Mouse (Mus musculus): ENCODE measurements around the gene Tmem52b. TPM values are rescaled to one million over a fixed set of nuclear protein-coding genes. Genes with fewer than 3 reads are reported as not detected.

Tmem52b gene
- polyA plus RNA-seq, 1 experiment from 2014 or later = 0.11 TPM

- Histone ChIP-seq H3K4me2 (ENCODE audit: low read depth, low read length) (no peak overlapping the region), H3K4me1 (ENCODE audit: control insufficient read depth, insufficient read depth, low read length) (no peaks in the 10 kb centered on the region), H3K9ac (ENCODE audit: low read depth, low read length) (no peak overlapping the region), H3K4me3 (ENCODE audit: low read length) (no peak overlapping the region), H3K27ac (ENCODE audit: low read length) (no peak overlapping the region), H3K36me3 (ENCODE audit: control insufficient read depth, insufficient read depth, low read length) (peaks cover 10% of the 10 kb centered on the region; the same call in 1 of the 2 replicates), H3K9me3 (ENCODE audit: control insufficient read depth, low read length) (no peaks in the 10 kb centered on the region), H3K27me3 (replicated peaks; ENCODE audit: control insufficient read depth, insufficient read depth, low read length) (no peaks in the 10 kb centered on the region)
- no peak for ATAC-seq
- WGBS = 80% methylated on average over 9 of the region's 9 CpGs
These were observed 29.6 kb downstream of the Tmem52b start for GRCm38 (mm10) chr6:129541931-129542330.

- WGBS = 90% methylated on average over 3 of the region's 3 CpGs
- ATAC-seq = no peak
- Histone ChIP-seq H3K4me3 (ENCODE audit: low read length) (no peak overlapping the region), H3K4me2 (ENCODE audit: low read depth, low read length) (no peak overlapping the region), H3K27ac (ENCODE audit: low read length) (no peak overlapping the region), H3K9me3 (ENCODE audit: control insufficient read depth, low read length) (no peaks in the 10 kb centered on the region), H3K9ac (ENCODE audit: low read depth, low read length) (no peak overlapping the region), H3K4me1 (ENCODE audit: control insufficient read depth, insufficient read depth, low read length) (no peaks in the 10 kb centered on the region), H3K36me3 (ENCODE audit: control insufficient read depth, insufficient read depth, low read length) (peaks cover 10% of the 10 kb centered on the region; the same call in 1 of the 2 replicates), H3K27me3 (replicated peaks; ENCODE audit: control insufficient read depth, insufficient read depth, low read length) (no peaks in the 10 kb centered on the region)
These were observed 30.2 kb downstream of the Tmem52b start for GRCm38 (mm10) chr6:129542540-129542939.

- no peaks in the 10 kb centered on the region for H3K27me3 ChIP-seq (replicated peaks; ENCODE audit: control insufficient read depth, insufficient read depth, low read length)
- peaks cover 4% of the 10 kb centered on the region; the same call in 1 of the 2 replicates for H3K36me3 ChIP-seq (ENCODE audit: control insufficient read depth, insufficient read depth, low read length)
- 48% methylated on average over 6 of the region's 6 CpGs for WGBS
- H3K4me1 ChIP-seq (ENCODE audit: control insufficient read depth, insufficient read depth, low read length) = no peaks in the 10 kb centered on the region
- ATAC-seq = peak; percentile 84
- 0 out of 2 replicates have a peak overlapping the region, but pooled peaks have one; percentile 5 for H3K27ac ChIP-seq (ENCODE audit: low read length)
- no peak overlapping the region for H3K4me3 ChIP-seq (ENCODE audit: low read length)
- no peaks in the 10 kb centered on the region for H3K9me3 ChIP-seq (ENCODE audit: control insufficient read depth, low read length)
- H3K4me2 ChIP-seq (ENCODE audit: low read depth, low read length) = no peak overlapping the region
- H3K9ac ChIP-seq (ENCODE audit: low read depth, low read length) = no peak overlapping the region
These were observed 31.6 kb downstream of the Tmem52b start for GRCm38 (mm10) chr6:129543709-129544606.

GRCm38 (mm10) chr6:129547277-129547676 is 34.9 kb downstream of the Tmem52b start:
- Histone ChIP-seq H3K4me2 (ENCODE audit: low read depth, low read length) (no peak overlapping the region), H3K27ac (ENCODE audit: low read length) (no peak overlapping the region), H3K9me3 (ENCODE audit: control insufficient read depth, low read length) (no peaks in the 10 kb centered on the region), H3K4me3 (ENCODE audit: low read length) (no peak overlapping the region), H3K9ac (ENCODE audit: low read depth, low read length) (no peak overlapping the region), H3K4me1 (ENCODE audit: control insufficient read depth, insufficient read depth, low read length) (no peaks in the 10 kb centered on the region), H3K27me3 (replicated peaks; ENCODE audit: control insufficient read depth, insufficient read depth, low read length) (no peaks in the 10 kb centered on the region), H3K36me3 (ENCODE audit: control insufficient read depth, insufficient read depth, low read length) (no peaks in the 10 kb centered on the region)
- ATAC-seq = no peak
- WGBS = 87% methylated on average over 2 of the region's 2 CpGs

- Histone ChIP-seq H3K4me2 (ENCODE audit: low read depth, low read length) (no peak overlapping the region), H3K4me3 (ENCODE audit: low read length) (no peak overlapping the region), H3K27ac (ENCODE audit: low read length) (no peak overlapping the region), H3K9me3 (ENCODE audit: control insufficient read depth, low read length) (no peaks in the 10 kb centered on the region), H3K36me3 (ENCODE audit: control insufficient read depth, insufficient read depth, low read length) (no peaks in the 10 kb centered on the region), H3K27me3 (replicated peaks; ENCODE audit: control insufficient read depth, insufficient read depth, low read length) (no peaks in the 10 kb centered on the region), H3K9ac (ENCODE audit: low read depth, low read length) (no peak overlapping the region), H3K4me1 (ENCODE audit: control insufficient read depth, insufficient read depth, low read length) (no peaks in the 10 kb centered on the region)
- no peak for ATAC-seq
- WGBS = 61% methylated on average over 3 of the region's 3 CpGs
These were observed 35.7 kb downstream of the Tmem52b start for GRCm38 (mm10) chr6:129548009-129548408.

GRCm38 (mm10) chr6:129557298-129558023 is 45.1 kb downstream of the Tmem52b start:
- Histone ChIP-seq H3K4me1 (ENCODE audit: control insufficient read depth, insufficient read depth, low read length) (no peaks in the 10 kb centered on the region), H3K36me3 (ENCODE audit: control insufficient read depth, insufficient read depth, low read length) (no peaks in the 10 kb centered on the region), H3K9ac (ENCODE audit: low read depth, low read length) (no peak overlapping the region), H3K9me3 (ENCODE audit: control insufficient read depth, low read length) (no peaks in the 10 kb centered on the region), H3K27me3 (replicated peaks; ENCODE audit: control insufficient read depth, insufficient read depth, low read length) (no peaks in the 10 kb centered on the region), H3K4me2 (ENCODE audit: low read depth, low read length) (no peak overlapping the region), H3K4me3 (ENCODE audit: low read length) (no peak overlapping the region), H3K27ac (ENCODE audit: low read length) (no peak overlapping the region)
- peak; percentile 70 for ATAC-seq

- H3K4me3 ChIP-seq (ENCODE audit: low read length) = no peak overlapping the region
- H3K9ac ChIP-seq (ENCODE audit: low read depth, low read length) = no peak overlapping the region
- no peak overlapping the region for H3K4me2 ChIP-seq (ENCODE audit: low read depth, low read length)
- peak; percentile 92 for ATAC-seq
- H3K36me3 ChIP-seq (ENCODE audit: control insufficient read depth, insufficient read depth, low read length) = no peaks in the 10 kb centered on the region
- 16% methylated on average over 12 of the region's 12 CpGs for WGBS
- no peaks in the 10 kb centered on the region for H3K9me3 ChIP-seq (ENCODE audit: control insufficient read depth, low read length)
- H3K27ac ChIP-seq (ENCODE audit: low read length) = no peak overlapping the region
- H3K27me3 ChIP-seq (replicated peaks; ENCODE audit: control insufficient read depth, insufficient read depth, low read length) = no peaks in the 10 kb centered on the region
- no peaks in the 10 kb centered on the region for H3K4me1 ChIP-seq (ENCODE audit: control insufficient read depth, insufficient read depth, low read length)
These were observed 46.7 kb downstream of the Tmem52b start for GRCm38 (mm10) chr6:129558946-129559640.

GRCm38 (mm10) chr6:129559641-129560027 is 47.3 kb downstream of the Tmem52b start:
- Histone ChIP-seq H3K36me3 (ENCODE audit: control insufficient read depth, insufficient read depth, low read length) (no peaks in the 10 kb centered on the region), H3K4me3 (ENCODE audit: low read length) (no peak overlapping the region), H3K27me3 (replicated peaks; ENCODE audit: control insufficient read depth, insufficient read depth, low read length) (no peaks in the 10 kb centered on the region), H3K4me1 (ENCODE audit: control insufficient read depth, insufficient read depth, low read length) (no peaks in the 10 kb centered on the region), H3K27ac (ENCODE audit: low read length) (no peak overlapping the region), H3K9me3 (ENCODE audit: control insufficient read depth, low read length) (no peaks in the 10 kb centered on the region), H3K4me2 (ENCODE audit: low read depth, low read length) (no peak overlapping the region), H3K9ac (ENCODE audit: low read depth, low read length) (no peak overlapping the region)
- ATAC-seq = no peak
- WGBS = 55% methylated on average over 4 of the region's 4 CpGs

GRCm38 (mm10) chr6:129565257-129565656 is 52.9 kb downstream of the Tmem52b start:
- H3K9ac ChIP-seq (ENCODE audit: low read depth, low read length) = no peak overlapping the region
- no peaks in the 10 kb centered on the region for H3K27me3 ChIP-seq (replicated peaks; ENCODE audit: control insufficient read depth, insufficient read depth, low read length)
- WGBS = 66% methylated on average over 2 of the region's 2 CpGs
- H3K36me3 ChIP-seq (ENCODE audit: control insufficient read depth, insufficient read depth, low read length) = no peaks in the 10 kb centered on the region
- H3K27ac ChIP-seq (ENCODE audit: low read length) = no peak overlapping the region
- H3K4me2 ChIP-seq (ENCODE audit: low read depth, low read length) = no peak overlapping the region
- H3K4me3 ChIP-seq (ENCODE audit: low read length) = no peak overlapping the region
- no peaks in the 10 kb centered on the region for H3K4me1 ChIP-seq (ENCODE audit: control insufficient read depth, insufficient read depth, low read length)
- H3K9me3 ChIP-seq (ENCODE audit: control insufficient read depth, low read length) = no peaks in the 10 kb centered on the region
- no peak for ATAC-seq
